Mouse (Mus musculus) ZHBTc4 (cell line): Measurements from ENCODE around the gene Olfr569.
A peak's percentile ranks its signal among the peaks of the same experiment; 100 is the strongest.

Experiments
- DNase-seq: peaks from one replicate; pipeline ENCODE4 v3.0.0-alpha.2; 2011; ENCODE audit warnings: low read depth, low spot score

Olfr569 gene

DNA sequence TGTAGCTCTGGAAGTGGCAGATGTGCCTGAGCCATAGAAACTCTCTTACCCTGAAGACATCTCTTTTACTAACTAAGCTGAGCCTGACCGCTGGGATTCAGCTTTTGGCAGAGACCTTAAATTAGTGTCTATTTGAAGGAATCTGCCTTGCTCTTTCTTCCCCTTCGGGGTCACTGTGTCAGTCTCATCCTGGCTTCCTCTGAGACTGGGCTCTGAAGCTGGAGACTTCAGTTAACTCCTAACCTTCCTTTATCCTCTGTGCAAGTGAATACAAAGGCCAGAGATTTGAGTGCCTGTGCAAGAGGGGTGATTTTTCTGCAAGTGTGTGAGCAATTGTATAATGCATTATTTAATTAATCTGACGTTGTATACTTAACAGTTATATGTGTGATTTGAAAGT is at the start of gene Olfr569:
Gene Olfr569, minus strand, starts transcription at position 101 of the 400 bp plus-strand sequence.
- DNase-seq, result no peak

DNA sequence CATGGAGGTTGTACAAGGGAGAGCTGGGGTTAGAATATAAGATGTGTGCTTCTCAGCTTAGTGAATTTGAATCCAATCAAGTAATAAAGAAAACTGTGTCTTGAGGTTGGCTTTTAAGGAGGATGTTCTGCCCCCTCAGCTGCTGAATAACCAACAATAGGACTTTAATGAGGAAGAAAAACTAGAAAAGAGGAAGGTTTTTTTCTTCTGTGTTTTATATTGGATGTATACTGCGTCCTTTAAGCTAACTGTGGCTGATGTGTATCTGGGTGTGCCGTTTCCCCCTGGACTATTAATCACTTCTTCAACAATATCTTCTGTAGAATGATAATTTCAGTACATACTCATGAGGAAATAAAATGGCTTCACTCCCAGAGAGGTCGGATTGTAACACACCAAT is 36.4 kb upstream of the Olfr569 start:
- DNase-seq, result no peak

DNA sequence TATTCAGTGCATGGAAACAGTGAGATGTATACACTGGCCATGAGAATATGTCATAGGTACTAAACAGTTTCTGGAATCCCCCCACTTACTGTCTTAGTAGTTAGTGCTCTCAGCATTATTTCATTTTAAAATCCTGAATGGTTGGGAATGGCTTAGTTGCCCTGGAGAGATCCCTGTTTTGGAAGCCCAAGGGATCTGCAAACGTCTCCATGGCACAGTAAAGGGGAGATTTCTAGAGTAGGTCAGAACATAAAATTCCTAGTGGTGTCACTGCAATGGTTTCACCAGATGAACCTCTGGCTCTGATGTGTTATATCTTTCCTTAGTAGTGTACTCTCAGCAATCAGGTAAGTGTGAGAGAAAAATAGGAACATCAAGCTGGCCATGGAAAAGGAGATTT is 33.4 kb upstream of the Olfr569 start, which contains the start of gene Olfr572:
Gene Olfr572, plus strand, starts transcription at position 301 of the 400 bp plus-strand sequence.
- DNase-seq, result no peak

DNA sequence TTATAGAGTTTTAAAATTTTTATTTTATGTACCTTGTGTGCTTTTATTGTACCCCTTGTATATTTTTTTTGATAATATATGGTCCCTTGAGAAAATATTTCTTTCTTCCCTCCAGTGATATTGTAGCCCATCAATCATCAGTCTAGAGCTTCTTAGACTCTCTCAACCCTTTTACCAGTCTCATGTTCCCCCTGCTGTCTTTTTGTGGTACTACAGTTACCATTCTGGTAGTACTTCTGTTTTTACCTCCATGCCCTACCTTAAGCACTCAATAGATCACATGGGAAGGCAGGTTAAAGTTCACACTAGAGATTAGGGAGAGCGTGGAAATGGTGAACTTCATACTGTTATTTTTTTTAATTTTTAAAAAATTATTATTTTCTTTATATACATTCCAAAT is 28.9 kb upstream of the Olfr569 start:
- DNase-seq, result peak; percentile 70

DNA sequence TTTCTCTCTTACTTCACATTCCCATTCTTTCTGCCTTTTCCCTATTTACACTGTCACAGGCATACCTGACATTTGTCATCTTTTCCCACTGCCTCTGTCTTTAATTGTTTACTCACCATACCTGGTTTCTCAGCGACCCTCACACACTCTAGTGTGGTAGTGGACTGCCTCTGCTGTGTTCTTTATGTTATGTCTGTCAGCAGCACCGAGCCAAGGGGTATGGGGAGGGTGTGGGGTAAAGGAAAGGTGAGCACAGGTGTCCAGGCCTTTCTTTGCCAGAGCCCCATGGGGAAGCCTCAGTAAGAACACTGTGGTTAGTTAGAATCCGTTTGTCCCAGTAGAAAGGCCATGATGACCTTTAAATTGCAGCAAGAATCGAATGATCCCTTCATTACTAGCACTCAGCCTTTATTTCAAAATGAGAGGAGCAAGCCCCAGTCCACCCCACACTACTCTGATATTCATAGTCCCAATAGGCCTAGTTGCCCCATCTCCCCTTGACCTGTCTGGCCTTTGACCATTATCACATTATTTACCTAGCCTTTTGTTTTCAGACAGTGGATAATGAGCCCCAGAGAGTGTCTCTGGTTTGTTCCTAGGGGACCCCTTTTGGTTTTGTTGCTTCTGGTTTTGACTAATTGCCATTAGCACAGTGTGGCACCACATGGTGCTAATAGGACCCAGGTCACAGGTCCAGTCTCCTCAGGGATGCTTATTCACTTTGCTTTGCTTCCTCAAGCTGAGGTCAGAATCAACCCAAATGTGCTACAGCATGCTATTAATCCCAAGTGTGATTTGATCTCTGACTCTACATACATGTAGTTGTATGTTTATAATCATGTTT is 26.6 kb upstream of the Olfr569 start, which contains the start of gene Olfr571:
Gene Olfr571, minus strand, starts transcription at position 505 of the 844 bp plus-strand sequence.
- no peak for DNase-seq

DNA sequence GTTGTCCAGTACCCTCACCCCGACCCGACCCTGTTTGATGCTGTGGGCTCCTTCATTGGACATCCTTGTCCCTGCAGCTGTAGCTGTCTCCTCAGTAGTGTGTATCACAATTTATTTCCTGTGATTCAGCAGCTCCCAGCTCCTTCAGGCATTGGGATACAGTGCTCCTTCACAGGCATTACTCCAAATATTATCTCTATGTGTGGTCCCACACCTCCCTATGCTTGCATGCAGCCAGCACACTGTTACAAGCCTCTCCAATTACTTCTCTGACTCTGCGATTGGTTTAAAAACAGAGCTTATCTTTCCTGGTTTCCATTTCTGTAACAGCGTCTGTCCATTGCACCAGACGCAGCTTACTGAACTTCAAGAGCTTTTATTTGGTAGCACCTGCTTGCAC is 25.7 kb upstream of the Olfr569 start:
- no peak for DNase-seq

DNA sequence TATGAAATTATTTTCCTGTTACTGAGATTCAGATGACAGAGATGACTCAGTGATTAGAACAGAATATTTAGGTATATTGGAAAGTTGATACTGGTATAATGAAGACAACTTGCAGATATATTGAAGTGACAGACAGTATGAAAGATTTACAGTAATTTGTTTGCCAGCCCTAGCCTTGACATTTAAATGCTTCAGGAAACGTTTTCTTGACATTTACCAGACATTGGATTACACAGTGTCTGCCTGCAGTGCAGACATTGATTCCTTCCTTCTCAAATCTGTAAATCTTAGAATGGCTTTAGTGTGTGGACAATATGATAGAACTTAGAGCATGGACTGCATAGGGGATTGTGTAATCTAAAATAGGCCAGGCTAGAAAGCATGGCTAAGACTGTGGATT is 24.6 kb upstream of the Olfr569 start:
- DNase-seq, result no peak

DNA sequence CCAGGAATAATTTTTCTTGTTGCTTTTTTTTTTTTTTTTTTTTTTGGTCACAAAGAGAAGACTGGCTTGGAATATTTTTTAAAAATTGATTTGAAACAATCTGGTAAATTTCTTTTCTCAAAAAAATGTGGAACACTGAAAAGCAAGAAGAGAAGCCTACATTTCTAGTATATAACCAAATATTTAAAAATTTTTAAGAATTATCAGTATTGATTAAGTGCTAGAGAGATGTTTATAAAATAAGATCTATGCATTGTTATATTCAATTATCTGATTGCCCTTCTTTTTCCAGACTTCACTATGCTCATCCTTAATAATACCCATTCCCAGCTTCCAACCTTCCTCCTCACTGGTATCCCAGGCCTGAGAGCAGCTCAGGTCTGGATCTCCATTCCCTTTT is 13.9 kb downstream of the Olfr569 start, which contains the start of gene Olfr568:
Gene Olfr568, plus strand, starts transcription at position 301 of the 400 bp plus-strand sequence.
- DNase-seq, result no peak

DNA sequence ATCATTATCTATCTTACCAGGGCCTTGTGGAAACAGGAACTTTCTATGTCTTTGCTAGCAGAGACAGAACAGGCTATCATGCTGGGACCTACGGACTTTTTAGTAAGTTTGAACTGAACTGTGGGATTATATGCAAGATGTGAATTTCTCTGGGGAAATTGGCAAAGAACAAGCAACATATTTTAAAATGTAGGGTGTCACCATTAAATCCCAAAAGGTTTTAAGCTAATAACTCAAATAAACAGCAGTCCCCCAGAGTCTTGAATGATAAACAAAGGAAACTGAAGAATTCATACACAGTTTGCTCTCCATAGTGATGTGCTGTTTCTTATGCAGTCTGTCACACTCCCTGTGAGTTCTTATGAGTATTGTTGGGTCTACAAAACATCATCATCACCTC is 32.0 kb downstream of the Olfr569 start, which contains the start of gene Olfr566:
Gene Olfr566, minus strand, starts transcription at position 101 of the 400 bp plus-strand sequence.
- no peak for DNase-seq

DNA sequence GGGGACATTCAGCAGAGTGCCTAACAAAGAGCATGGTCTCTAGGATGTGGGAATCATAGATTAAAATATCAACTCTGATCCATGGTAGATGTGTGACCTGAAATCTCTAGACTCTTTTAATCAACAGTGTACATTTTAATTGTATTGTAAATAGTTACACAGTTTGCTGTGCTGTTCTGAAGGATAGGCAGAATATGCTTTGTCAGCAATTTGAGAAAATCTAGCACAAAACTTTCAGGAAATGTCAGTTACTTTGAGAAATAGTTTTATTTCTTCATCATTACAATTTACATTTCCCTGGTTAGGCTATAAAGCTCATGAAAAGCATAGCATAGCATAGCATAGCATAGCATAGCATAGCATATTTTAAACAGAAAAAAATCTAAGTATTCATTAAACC is 34.9 kb downstream of the Olfr569 start:
- DNase-seq, result no peak
